Mouse (Mus musculus): ENCODE measurements at regions not wholly inside any gene's neighbourhood (a gene's known extent, or its start where the extent isn't known, plus 50 kb on each side); places are given as distances from the start of the nearest gene placed in this dataset.

DNA sequence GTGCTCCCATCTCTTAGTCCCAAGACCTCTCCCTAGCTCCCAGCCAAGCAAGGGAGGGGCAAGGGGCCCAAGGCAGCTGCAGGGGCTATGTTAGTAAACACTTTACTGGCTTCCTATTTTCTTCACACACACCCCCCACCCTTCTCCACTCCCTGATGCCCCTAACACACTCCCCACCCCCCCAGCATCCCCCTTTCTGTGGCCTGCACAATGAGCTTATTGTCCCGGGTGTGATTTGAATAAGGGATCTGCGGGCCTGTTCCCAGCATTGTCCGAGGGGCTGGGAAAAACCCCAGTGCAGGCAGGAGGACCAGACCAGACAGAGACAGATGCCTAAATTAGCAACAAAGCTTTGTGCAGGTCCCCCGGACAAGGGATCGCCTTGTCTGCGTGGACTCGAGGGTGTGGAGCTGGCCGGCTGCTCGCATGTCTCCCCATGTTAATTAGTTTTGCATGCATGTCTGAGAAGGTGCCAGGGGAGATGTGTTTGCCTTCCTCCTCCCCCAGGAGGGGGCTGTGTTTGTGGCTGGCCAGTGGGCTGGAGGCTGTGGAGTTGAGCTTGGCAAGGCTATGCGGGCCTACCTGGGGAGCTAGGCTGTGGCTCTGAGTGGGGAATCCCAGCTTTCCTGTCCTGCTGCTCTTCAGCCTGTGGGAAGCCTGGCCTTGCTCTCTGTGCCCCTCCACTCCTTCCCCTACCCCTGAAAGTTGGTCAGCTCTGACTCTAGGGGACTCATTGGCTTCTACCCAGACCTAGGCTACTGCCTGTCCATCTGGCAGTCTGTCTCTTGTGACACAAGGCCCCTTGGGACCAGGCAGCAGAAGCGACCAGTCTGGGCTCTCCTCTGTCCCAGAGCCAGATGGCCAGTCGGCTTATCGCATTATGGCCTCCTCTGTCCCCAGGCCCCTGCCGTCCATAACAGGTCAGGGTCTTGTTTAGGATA is 59.8 kb upstream of the Polg start:
- H3K36me3 ChIP-seq (ENCODE audit: control insufficient read depth in 1 of 2, insufficient read depth in 2 of 2, low read length in 2 of 2) = no peaks in the 10 kb centered on the region
- no peak overlapping the region for H3K9ac ChIP-seq (ENCODE audit: control insufficient read depth, low read depth, low read length, poor library complexity, severe bottlenecking)
- no peak overlapping the region for H3K4me3 ChIP-seq (ENCODE audit: control insufficient read depth in 1 of 2, insufficient read depth in 1 of 2, low read depth in 2 of 2, low read length in 2 of 2)
- no peak overlapping the region for H3K27ac ChIP-seq (ENCODE audit: control insufficient read depth, low read depth, low read length)
- no peaks in the 10 kb centered on the region for H3K9me3 ChIP-seq (replicated peaks; ENCODE audit: insufficient read depth, low read length)
- TF ChIP-seq SMC3 (IDR thresholded peaks at IDR 0.05; ENCODE audit: low read depth, low read length) (no peak), RAD21 (IDR thresholded peaks at IDR 0.05; ENCODE audit: low read depth, low read length) (no peak), SIN3A (IDR thresholded peaks at IDR 0.05; ENCODE audit: low read length) (no peak), USF2 (IDR thresholded peaks at IDR 0.05; ENCODE audit: borderline replicate concordance in 1 of 2, insufficient read depth in 1 of 2, low read depth in 1 of 2, low read length in 2 of 2) (no peak), MAFK (IDR thresholded peaks at IDR 0.05; ENCODE audit: borderline replicate concordance, low read depth, low read length) (no peak), CHD1 (IDR thresholded peaks at IDR 0.05; ENCODE audit: low read depth, low read length) (no peak), EP300 (IDR thresholded peaks at IDR 0.05; ENCODE audit: low read depth in 1 of 2, low read length in 2 of 2) (no peak), USF1 (IDR thresholded peaks at IDR 0.05; ENCODE audit: low read depth, low read length) (no peak), JUND (IDR thresholded peaks at IDR 0.05; ENCODE audit: low read depth, low read length) (no peak), TBP (IDR thresholded peaks at IDR 0.05; ENCODE audit: low read depth, low read length) (no peak), NRF1 (IDR thresholded peaks at IDR 0.05; ENCODE audit: insufficient read depth, low read depth, low read length, poor library complexity, severe bottlenecking) (no peak), HCFC1 (IDR thresholded peaks at IDR 0.05; ENCODE audit: low read depth, low read length) (no peak), MYB (IDR thresholded peaks at IDR 0.05; ENCODE audit: low read depth, low read length) (no peak), NELFE (IDR thresholded peaks at IDR 0.05; ENCODE audit: low read depth, low read length) (no peak)
- no peaks in the 10 kb centered on the region for H3K79me2 ChIP-seq (ENCODE audit: control insufficient read depth, insufficient read depth, low read length, poor library complexity)
- DNase-seq (ENCODE audit: low read depth, low spot score) = no peak
- no peaks in the 10 kb centered on the region for H3K4me1 ChIP-seq (ENCODE audit: control insufficient read depth in 1 of 2, insufficient read depth in 2 of 2, low read length in 2 of 2)
- H3K27me3 ChIP-seq (ENCODE audit: control insufficient read depth in 1 of 2, insufficient read depth in 2 of 2, low read length in 2 of 2) = peaks cover 5 to 13% of the 10 kb centered on the region in 2 experiments

DNA sequence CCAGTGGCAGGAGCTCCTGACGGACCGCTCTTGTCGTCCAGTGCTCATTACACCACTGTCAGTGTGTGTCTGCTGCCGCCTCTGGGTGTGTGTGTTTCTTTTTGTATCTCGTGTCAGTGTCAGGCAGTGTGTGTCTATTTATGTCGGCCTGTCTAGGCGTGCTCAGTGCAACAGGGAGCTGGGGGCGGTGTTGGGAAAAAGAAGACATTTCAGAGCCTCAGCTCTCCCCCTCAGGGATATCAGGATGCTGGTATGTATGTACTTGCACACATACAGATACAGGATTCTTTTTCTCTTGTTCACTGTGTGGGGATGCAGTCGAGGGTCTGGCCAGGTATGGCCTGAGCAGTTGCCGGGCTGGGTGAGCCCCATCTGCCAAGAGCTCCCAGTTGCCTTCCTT is 58.8 kb upstream of the Polg start:
- Histone ChIP-seq H3K4me3 (ENCODE audit: control insufficient read depth in 1 of 2, insufficient read depth in 1 of 2, low read depth in 2 of 2, low read length in 2 of 2) (no peak overlapping the region), H3K79me2 (ENCODE audit: control insufficient read depth, insufficient read depth, low read length, poor library complexity) (no peaks in the 10 kb centered on the region), H3K27me3 (ENCODE audit: control insufficient read depth in 1 of 2, insufficient read depth in 2 of 2, low read length in 2 of 2) (peaks cover 0 to 8% of the 10 kb centered on the region in 2 experiments; a peak in 2 of 4 replicates), H3K9me3 (replicated peaks; ENCODE audit: insufficient read depth, low read length) (no peaks in the 10 kb centered on the region), H3K4me1 (ENCODE audit: control insufficient read depth in 1 of 2, insufficient read depth in 2 of 2, low read length in 2 of 2) (peaks cover 0 to 10% of the 10 kb centered on the region in 2 experiments; a peak in 2 of 4 replicates), H3K36me3 (ENCODE audit: control insufficient read depth in 1 of 2, insufficient read depth in 2 of 2, low read length in 2 of 2) (no peaks in the 10 kb centered on the region), H3K9ac (ENCODE audit: control insufficient read depth, low read depth, low read length, poor library complexity, severe bottlenecking) (no peak overlapping the region), H3K27ac (ENCODE audit: control insufficient read depth, low read depth, low read length) (no peak overlapping the region)
- DNase-seq (ENCODE audit: low read depth, low spot score) = no peak
- TF ChIP-seq EP300 (IDR thresholded peaks at IDR 0.05; ENCODE audit: low read depth in 1 of 2, low read length in 2 of 2) = no peak
- no peak for TF ChIP-seq RCOR1 (IDR thresholded peaks at IDR 0.05; ENCODE audit: low read depth, low read length)
- TF ChIP-seq MXI1 (IDR thresholded peaks at IDR 0.05; ENCODE audit: low read depth, low read length) = no peak
- no peak for TF ChIP-seq SMC3 (IDR thresholded peaks at IDR 0.05; ENCODE audit: low read depth, low read length)
- TF ChIP-seq MAZ (IDR thresholded peaks at IDR 0.05; ENCODE audit: low read depth, low read length) = no peak
- no peak for TF ChIP-seq GABPA (IDR thresholded peaks at IDR 0.05; ENCODE audit: low read depth, low read length)
- no peak for TF ChIP-seq TAL1 (IDR thresholded peaks at IDR 0.05; ENCODE audit: low read length)
- no peak for TF ChIP-seq USF1 (IDR thresholded peaks at IDR 0.05; ENCODE audit: low read depth, low read length)

Data from MEL (cell line).